Mouse (Mus musculus) gastrocnemius, postnatal 36 days (tissue): ENCODE measurements around the gene Thsd7b. TPM values are rescaled to one million over a fixed set of nuclear protein-coding genes. Genes with fewer than 3 reads are reported as not detected.
"Not testable (repeated sequence)": the region's sequence is repeated elsewhere in the genome, so short reads cannot be mapped to it uniquely, and the experiment has no call there.

Source experiments
- DNase-seq, 2 experiments: peaks; one replicate each; pipeline ENCODE4 v3.0.0; 2022
- intact Hi-C: fragments of 180-260 bp; cut with DNase I; formaldehyde crosslinking; loops from one replicate; pipeline ENCODE4 v1.15.1; 2025
- total RNA-seq, 2 experiments: library from RNA; stranded (reverse); gene quantifications; 2 replicates each; pipeline ENCODE4 v1.2.3; 2021

Gene Thsd7b
- total RNA-seq, 2 experiments from 2014 or later: 0.27 to 0.51 TPM

DNA sequence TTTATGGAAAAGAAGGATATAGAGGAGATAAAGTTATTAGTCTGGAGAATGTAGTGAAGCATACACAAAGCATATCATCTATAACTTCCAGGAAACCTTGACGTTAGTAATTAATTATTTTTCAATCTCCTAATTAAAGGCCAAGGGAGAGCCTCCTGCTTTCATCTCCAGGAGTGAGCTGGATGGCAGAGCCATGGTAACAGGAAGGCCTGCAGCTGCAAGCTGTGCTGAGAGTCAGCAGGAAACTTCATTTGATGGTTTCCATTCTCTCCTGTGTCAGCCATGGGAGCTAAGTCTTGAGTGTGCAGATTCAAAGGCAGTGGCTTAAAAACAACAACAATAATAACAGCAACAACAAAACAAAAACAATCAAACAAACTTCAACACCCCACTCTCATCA is 507.5 kb downstream of the Thsd7b start:
- DNase-seq: no peak
- intact Hi-C loops: no loop called here

DNA sequence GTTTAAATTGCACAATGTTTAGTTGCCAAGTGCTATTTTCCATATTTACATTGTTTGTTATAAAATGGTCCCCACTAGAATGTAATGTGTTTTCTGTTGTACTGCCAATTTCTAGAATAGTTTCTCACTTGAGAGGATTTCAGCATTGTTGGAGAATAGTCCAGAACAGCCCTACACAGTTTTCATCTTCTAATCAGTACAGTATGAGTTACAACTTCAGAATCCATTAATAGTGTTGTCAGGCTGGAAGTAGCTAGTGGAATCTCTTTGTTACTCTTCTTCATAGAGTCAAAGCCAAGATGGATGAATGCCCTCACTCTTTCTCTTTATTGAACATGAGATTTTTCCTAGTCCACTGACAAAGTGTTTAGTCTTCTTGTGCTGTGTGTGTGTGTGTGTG is 525.4 kb downstream of the Thsd7b start:
- no peak for DNase-seq

DNA sequence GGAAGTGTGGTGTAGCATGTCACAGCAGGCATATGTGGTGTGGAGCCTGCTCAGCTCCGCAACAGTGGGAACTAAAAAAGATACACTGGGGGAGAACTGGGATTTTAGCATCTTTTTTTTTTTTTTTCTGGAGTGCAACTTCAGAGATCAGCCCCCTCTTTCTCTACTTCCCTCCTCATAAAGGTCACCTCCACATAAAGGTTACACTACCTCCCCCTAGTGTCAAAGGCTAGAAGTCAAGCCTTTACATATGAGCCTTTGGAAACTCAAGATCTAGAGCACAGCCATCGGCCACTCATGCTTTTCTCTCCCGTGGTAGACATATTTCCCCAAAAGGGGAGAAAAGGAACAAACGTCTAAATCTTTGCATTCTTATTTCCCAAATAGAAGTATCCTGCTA is 553.8 kb downstream of the Thsd7b start:
- intact Hi-C loops: no loop called here
- no peak for DNase-seq

More for the DNA sequence above, 525.4 kb downstream of the Thsd7b start:
- intact Hi-C loops: no loop called here

DNA sequence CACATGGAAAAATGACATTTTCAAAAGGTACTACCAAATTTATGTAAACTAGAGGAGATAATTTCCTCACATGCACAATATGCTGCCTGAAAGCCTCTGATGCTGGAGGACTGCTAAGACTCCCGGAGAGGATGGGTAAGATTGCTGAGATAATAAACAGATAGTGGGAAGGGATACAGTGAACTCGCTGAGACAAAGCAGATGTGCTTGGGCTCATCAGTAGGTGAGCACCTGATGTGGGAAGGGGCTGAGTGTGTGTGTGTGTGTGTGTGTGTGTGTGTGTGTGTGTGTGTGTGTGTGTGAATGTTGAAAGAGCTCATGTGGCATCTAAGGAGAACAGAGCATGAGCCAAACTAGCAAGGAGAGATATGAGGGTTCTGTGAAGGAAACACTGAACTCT is 564.2 kb downstream of the Thsd7b start:
- intact Hi-C loops: no loop called here
- DNase-seq: no peak

DNA sequence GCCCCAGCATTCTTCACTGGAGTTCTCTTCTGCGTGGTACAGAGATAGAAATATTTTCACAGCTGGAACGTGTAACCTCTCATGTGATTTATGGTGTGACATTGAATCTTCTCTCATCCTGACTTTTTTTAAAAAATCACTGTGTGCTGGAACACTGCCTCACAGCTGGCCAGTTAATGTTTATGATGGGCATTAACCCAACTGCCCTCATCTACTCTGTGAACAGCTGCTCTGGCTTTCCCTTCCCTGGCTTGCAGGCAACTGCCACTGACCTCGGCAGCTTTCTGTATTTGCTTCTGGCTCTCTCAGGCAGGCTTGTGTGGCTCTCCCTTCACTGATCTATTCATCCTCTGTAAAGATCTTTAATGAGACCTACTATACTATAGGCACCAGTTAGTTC is 564.7 kb downstream of the Thsd7b start:
- intact Hi-C loops: no loop called here
- no peak for DNase-seq

DNA sequence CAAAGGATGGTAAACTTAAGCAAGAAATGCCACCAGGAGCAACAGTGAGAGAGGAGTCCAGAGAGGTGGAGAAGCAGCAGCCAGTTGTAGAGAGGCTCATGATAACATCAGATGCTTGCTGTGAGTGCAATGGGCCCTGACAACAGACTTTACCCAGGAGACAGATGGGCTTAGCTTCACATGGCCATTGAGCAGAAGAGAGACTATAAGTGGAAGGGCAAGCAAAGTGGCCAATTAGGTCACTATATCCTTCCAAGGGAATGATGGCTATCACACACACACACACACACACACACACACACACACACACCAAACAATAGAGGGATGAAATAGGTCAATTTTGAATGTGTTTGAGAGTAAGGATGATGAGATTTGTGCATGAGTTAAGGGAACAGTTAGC is 565.4 kb downstream of the Thsd7b start:
- intact Hi-C loops: no loop called here

DNA sequence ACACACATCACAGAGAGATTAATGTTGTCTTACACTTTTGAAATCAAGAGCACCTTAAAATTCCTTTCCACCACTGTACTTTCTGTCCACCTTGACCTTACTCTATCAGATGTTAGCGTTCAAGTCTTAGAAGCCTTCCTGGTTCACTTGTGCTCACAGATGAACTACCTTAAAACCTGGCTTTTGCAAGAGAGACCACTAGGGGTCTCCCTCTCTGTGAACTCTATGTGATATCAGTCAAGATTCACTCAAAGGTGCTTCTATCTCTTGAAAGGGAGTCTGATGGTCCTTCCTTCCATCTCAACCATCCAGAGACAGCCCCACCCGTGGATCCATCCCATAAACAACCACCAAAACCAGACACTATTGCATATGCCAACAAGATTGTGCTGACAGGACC is 570.3 kb downstream of the Thsd7b start:
- no peak for DNase-seq
- intact Hi-C loops: loop anchor here (10.0 kb wide), 1 partner anchor 221 kb away; no protein-coding TSS in a partner anchor

More for the DNA sequence above, 565.4 kb downstream of the Thsd7b start:
- DNase-seq: no peak

DNA sequence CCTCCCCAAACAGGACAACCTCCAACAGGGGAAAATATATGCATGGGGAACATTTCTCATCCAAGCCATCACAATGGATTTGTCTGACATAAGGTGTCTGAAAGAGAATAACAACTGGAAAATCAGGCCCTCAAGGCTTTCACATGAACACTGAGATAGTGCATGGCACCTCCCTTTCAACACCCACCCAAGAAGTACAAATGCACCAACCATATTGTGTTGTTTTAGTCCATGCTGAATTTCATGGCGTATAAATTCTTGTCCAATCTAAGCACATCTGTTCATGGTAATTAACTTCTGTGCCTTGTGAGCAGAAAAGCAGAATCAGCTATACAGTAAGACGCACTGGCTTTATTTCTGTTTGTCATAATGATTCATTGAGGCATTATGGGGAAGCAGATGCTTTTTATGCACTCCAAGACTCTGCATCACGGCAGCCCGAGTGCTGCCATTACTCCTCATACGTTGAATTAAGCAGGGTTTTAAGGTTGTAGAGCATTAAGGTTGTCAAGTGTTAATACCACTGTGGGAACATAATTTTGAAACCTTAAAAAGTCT is 577.0 kb downstream of the Thsd7b start:
- DNase-seq: no peak
- intact Hi-C loops: no loop called here

DNA sequence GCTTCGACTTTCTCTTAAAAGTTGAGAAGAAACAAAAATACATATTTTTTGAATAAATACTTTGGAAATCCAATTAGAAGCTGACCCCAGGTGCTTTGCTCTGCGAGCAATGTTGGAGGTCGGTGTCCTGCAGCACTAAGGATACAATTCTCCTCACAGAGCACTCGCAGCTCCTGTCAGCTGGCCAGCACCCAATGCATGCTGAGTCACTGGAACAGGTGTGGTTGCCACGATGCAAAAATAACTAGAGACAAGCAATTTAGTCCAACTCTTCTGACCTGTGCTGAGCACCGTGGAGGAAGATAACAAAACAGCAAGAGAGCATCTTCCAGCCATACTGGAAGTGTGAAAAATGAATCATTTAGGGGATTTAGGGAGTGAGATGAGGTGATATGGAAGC is 594.6 kb downstream of the Thsd7b start:
- peak; percentile 14 to 44 for DNase-seq
- intact Hi-C loops: no loop called here

DNA sequence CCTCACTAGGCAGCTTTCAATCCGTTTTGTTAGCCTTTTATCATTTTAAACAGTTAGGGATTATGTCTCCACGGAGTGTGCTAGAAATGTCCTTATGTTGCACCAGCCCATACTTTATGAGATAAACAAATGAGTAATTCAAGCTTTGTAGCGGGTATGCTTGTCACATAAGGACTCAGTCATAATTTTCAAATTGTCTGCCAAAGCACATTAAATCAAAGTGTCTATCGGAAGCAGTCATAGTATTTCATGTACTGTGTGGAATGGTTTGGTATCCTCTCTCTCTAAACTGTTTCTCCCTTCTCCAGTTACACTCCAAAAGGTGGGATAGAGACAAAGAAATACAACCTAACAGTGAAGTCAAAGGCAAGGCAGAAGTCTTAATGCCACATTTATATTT is 601.3 kb downstream of the Thsd7b start:
- intact Hi-C loops: no loop called here
- DNase-seq: no peak

DNA sequence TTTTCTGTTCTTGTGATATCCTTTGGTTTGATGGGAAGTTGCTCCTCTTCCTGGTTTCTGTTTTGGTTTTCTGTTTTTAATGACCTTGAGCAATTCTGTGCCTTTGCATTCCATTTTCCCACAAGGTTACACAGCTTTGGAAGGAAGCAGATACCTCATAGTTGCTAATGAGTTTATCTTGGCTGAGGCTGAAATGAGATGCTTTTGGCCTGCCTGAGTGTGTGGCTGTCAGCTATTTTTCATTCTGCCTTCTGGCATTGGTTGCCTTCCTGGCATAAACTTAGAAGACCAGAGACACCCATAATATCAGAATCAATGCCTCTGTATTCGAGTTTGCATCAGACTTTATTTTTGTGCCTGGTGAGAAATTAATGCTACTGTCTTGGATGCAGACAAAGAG is 614.8 kb downstream of the Thsd7b start:
- no peak for DNase-seq
- intact Hi-C loops: no loop called here

DNA sequence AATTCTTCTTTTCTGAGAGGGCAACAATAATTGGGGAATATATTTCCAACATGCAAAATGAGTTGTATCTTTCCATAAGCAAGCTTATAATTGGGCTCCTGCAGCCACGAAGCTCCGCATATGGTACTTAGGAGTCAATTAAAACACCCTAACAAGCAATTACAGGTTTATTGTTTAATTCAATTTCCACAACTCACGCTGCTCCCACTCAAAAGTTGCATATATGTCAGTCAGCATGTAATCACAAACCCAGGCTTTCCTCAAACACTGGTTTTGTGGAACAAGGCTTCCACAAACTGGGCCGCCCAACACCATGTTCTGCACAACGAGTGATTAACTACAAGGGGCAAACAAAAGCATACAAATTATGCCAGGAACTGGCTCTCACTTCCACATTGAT is 625.0 kb downstream of the Thsd7b start:
- no peak for DNase-seq

DNA sequence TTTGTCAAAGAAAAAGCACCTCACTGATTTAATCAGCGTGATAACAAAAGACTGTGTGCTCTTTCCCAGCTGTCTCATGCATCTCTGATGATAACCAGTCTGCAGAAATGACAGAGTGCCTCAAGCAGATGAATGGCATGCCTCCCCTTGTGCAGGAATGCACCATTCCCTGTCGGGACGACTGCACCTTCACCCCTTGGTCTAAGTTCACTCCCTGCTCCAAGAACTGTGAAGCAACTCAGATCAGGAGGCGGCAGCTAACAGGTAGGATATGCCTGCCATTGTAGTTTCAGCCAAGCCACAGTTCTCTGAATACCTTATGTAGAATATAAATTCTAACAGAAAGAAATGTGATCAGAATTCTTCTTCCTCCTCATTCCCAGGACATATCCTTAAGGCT is 642.4 kb downstream of the Thsd7b start:
- intact Hi-C loops: no loop called here
- no peak for DNase-seq

More for the DNA sequence above, 625.0 kb downstream of the Thsd7b start:
- intact Hi-C loops: no loop called here

DNA sequence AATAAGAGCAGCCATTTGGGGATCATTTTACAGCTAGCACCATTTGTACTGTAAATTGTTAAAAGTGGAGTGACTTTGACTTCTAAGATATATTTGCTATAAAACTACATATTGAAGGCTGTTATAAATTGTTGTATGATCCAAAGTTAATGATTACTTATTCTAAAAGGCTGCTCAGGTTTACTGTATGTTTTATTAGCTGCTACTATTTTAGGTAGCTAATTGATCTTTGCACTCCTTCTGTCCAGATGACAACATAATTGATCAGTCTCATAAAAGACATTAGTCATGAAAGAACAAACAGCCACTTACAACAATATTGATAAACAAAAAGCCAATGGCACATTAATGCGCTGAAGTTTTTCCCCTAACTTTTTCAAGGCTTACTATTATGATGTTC is 644.5 kb downstream of the Thsd7b start:
- intact Hi-C loops: no loop called here

DNA sequence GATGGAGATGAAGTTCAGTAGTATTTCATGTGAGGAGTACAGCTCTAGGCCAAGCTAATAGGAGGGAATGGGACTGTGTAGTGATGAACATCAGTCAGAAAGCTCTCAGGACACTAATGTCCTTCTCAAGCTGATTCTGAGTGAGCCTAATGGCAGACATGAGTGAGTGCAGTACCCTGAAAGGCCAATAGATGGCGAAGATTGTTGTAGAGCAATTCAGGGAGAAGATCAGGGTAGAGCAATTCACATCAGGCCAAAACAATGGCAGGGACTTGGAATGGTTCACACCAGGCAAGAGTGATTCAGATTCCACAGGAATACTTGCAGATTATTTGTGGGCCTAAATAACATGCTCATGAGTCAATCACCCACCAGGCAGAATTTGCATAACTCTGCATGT is 646.3 kb downstream of the Thsd7b start:
- no peak for DNase-seq
- intact Hi-C loops: no loop called here

More for the DNA sequence above, 644.5 kb downstream of the Thsd7b start:
- no peak for DNase-seq

DNA sequence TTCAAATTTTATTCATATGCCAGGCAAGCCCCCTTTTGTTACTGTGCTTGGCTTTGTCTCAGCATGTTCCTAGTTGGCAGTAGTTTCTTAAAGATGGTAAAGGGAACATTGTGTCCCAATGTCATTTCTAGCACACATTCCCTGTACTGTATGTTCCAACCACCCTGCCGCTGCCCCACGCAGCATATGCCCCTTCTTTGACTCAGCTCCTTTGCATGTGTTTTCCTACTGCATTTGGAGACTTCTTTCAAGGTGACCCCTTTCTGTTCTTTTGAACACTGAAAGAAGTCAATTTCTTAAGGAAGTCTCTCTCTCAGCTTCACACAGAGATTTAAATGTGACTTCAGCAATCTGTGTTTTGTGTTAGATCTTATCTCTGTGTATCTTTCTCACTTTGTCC is 657.9 kb downstream of the Thsd7b start:
- no peak for DNase-seq
- intact Hi-C loops: no loop called here

DNA sequence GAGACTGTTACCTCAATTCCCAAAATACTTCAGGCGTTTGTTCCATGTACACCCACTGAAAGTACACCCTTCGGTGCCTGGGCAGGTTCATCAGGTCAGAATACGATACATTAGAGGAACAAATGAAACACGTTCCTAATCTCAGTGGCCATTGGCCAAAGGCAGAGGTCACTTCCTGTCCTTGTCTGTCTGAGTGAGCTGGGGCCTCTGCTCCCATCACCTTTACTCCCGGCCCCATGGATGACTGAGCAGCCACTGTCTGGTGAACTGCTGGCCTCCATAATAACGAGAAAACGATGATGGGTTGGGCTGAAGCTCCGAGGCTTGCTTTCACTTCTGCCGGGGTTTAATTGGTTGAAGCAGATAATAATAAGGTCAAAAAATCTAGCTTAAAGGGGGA is 670.0 kb downstream of the Thsd7b start:
- intact Hi-C loops: no loop called here
- no peak for DNase-seq

DNA sequence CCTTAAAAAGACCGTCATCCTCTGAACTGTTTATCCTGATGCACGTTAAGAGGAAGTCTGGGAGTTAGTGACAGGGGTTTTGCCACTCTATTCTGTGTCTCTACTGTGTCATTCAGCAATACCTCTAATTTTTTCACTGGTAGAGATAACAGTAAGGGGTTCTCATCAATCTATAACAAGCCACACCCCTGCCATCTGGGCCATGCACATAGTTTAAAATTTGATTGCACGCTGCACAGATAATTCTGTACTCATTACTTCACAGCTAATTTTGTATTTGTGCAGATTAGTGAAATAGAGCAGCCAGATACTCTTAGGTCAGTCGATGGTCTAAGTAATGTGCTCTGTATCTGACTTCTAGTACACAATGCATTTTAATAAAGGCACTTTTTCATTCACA is 673.9 kb downstream of the Thsd7b start:
- no peak for DNase-seq

DNA sequence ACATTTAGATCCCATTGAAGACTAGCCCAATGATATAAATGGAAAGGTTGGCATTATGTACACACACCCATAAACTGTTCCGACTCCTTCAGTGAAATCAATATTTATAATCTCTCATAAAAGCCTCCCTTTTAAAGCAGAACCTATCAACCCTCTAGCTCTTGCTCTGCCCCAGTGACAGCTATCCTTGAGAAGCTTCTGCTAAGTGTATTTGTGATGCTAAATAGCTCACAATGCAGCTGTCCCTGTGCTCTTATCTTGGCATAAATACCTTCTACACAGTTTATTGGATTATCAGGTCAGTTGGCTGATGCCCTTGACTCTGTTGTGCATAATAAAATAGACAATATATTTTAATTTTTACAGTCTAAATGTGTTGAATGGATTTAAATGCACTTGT is 682.4 kb downstream of the Thsd7b start:
- no peak for DNase-seq
- intact Hi-C loops: no loop called here

More for the DNA sequence above, 673.9 kb downstream of the Thsd7b start:
- intact Hi-C loops: no loop called here

DNA sequence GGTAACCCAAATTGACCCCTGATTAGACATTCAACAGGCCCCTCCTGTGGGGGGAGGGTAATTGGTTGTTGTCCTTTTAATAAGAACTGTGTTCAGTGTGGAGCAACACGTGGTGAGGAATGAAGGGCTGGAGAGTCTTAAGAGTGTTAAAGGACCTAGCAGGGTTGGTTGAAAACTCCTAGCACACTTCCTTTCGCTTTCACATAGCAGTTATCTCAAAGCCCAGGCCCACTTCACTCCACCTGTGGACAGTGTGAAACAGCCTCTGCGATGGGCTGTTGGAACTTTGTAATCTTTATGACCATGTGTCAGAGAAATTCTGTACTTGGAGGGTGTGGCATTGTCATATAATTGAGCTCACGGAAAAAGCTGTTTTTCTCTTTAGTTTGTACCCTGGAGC is 683.5 kb downstream of the Thsd7b start:
- DNase-seq: no peak
- intact Hi-C loops: no loop called here

DNA sequence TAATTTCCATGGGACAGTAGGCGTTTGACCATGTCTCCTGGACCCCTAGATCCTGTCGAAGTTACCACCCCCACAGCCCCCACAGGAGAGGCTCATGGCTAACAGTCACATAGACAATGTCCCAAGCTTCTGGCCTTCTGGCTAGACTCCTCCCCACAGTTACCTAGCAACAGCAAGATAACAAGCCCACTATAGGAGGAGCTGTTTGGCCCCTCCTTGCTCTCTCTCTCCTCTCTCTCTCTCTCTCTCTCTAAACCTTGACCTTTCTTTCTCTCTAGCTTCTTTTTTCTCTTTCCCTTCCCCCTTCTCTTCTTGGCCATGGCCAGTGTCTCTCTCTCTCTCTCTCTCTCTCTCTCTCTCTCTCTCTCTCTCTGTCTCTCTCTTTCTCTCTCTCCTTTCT is 686.2 kb downstream of the Thsd7b start:
- intact Hi-C loops, DNase-seq: not testable (repeated sequence)

DNA sequence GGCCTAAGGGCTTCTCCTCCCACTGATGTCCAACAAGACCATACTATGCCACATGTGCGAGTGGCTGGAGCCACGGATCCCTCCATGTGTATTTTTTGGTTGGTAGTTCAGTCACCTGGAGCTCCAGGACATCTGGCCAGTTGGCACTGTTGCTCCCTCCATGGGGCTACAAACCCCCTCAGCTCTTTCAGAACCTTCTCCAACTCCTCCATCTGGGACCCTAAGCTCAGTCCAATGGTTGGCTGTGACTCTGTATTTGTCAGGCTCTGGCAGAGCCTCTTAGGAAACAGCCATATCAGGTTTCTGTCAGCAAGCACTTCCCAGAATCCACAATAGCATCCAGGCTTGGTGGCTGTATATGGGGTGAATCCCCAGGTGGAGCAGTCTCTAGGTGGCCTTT is 690.1 kb downstream of the Thsd7b start:
- intact Hi-C loops: no loop called here
- DNase-seq: no peak

DNA sequence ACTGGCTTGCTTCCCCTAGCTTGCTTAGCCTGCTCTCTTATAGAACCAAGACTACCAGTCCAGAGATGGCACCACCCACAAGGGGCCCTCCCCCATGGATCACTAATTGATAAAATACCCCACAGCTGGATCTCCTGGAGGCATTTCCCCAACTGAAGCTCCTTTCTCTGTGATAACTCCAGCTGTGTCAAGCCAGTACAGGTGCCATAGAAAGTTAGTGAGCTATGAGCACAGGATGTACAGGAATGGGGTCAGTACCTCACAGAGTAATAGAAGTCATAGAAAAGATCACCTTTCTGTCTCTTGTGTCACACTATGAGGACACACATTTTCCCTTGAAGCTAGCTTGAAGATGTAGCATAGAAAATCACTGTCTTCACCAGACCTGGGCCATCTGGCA is 716.1 kb downstream of the Thsd7b start:
- DNase-seq, intact Hi-C loops: not testable (repeated sequence)
